Mouse (Mus musculus) forebrain, embryonic 10.5 days (tissue): ENCODE results near the gene Mctp2. TPM values are rescaled to one million over a fixed set of nuclear protein-coding genes. Genes with fewer than 3 reads are reported as not detected.

Experiments
- DNase-seq: peaks from one replicate; pipeline ENCODE4 v3.0.0-alpha.2; 2017; ENCODE audit warnings: low spot score; ENCODE audit errors: extremely low spot score
- H3K27ac ChIP-seq: fragments of 300-500 bp; sonication (generic); 2 replicates; pipeline ENCODE4 v1.5.1; 2016; ENCODE audit warnings: mild to moderate bottlenecking
- H3K27me3 ChIP-seq: fragments of 300-500 bp; sonication (generic); 2 replicates; pipeline ENCODE4 v1.6.1; 2016; ENCODE audit warnings: mild to moderate bottlenecking; ENCODE audit not compliant: poor library complexity, severe bottlenecking
- H3K36me3 ChIP-seq: fragments of 300-500 bp; sonication (generic); replicated peaks from 2 replicates; pipeline ENCODE4 v1.6.1; 2016; ENCODE audit warnings: mild to moderate bottlenecking, moderate library complexity
- H3K4me1 ChIP-seq: fragments of 300-500 bp; sonication (generic); 2 replicates; pipeline ENCODE4 v1.6.1; 2016
- H3K4me3 ChIP-seq: fragments of 300-500 bp; sonication (generic); 2 replicates; pipeline ENCODE4 v1.5.1; 2016; ENCODE audit warnings: mild to moderate bottlenecking, moderate library complexity
- H3K9me3 ChIP-seq: fragments of 300-500 bp; sonication (generic); 2 replicates; pipeline ENCODE4 v1.6.1; 2016; ENCODE audit warnings: mild to moderate bottlenecking, moderate library complexity
- WGBS: fragments of 180-500 bp; shearing (Covaris S2); methylation state at CpG from one replicate; pipeline ENCODE4 v1.1.7; 2016; 5-methylcytosine and 5-hydroxymethylcytosine counted together
- polyA plus RNA-seq: library from polyadenylated mRNA; unstranded; fragments of >200 nt; fragmentation: Nextera tagmentation; extraction: Ambion mirVana; gene quantifications from 2 replicates; pipeline ENCODE4 v1.2.1, GENCODE M21; 2016

Mctp2 gene
- polyA plus RNA-seq, 1 experiment from 2014 or later, result 0.14 TPM

DNA sequence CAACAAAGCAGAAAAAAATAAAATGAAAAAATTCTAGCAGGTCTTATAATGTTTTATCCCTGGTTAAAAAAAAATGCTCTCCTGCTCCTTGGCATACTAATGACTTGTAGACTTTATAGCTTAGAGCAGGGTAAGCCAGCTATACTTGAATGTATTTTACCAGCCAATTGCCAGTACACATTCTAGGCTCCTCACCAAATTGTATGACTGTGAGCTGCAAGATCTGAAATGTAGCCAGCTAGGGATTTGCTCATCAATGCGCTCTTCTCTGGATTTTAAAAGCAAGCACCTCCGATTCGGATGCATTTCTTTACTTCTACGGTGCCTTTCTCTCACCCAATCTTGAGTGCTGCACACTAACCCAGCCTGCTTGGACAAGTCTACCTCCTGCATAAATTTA lies 167.7 kb downstream of the Mctp2 start:
- H3K27ac ChIP-seq, result no peak overlapping the region
- H3K4me1 ChIP-seq, result no peaks in the 10 kb centered on the region
- DNase-seq, result no peak
- WGBS, result 95% methylated on average over 4 of the region's 4 CpGs
- no peak overlapping the region for H3K4me3 ChIP-seq
- no peaks in the 10 kb centered on the region for H3K36me3 ChIP-seq
- H3K9me3 ChIP-seq, result no peaks in the 10 kb centered on the region
- no peaks in the 10 kb centered on the region for H3K27me3 ChIP-seq

DNA sequence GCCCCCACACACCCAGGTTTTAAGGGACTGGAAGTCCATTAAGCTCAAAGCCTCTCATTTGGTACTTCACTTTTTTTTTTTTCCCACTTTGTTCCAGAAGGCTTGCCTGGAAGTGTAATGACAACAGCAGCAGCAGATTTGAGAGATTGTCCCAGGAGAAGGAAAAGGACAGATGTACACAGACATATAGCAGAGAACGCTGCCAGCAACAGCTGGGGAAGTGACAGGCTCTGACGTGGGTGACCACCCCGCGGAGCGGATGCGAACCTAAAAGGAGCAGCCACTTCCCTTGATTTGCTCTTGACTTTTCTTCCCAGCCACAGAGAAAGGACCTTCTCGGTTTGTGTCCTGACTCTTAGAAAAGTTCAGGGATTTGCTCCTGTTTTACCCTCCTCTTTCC lies 185.4 kb downstream of the Mctp2 start:
- no peak for DNase-seq
- 86% methylated on average over 7 of the region's 7 CpGs for WGBS
- no peaks in the 10 kb centered on the region for H3K36me3 ChIP-seq
- no peaks in the 10 kb centered on the region for H3K9me3 ChIP-seq
- no peaks in the 10 kb centered on the region for H3K27me3 ChIP-seq
- H3K27ac ChIP-seq, result no peak overlapping the region
- no peak overlapping the region for H3K4me3 ChIP-seq
- no peaks in the 10 kb centered on the region for H3K4me1 ChIP-seq

DNA sequence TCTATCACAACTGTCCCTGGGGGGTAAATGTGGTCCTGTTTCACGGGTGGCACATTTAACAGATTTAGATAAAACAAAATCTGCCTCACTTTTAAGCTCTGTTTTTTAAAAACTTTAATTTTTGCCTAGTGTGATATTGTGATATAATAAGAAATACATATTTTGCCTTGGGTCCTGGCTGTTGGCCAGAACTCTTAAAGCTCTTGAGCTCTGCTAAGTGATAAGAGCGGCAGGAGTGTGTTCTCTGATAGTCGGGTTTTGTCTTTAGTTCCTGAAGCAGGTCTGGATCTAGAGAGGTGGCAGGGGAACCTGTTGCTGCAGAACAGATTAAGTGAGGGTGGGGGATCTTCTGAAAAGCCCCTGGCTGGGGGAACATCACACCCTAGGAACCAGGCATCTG lies 186.7 kb downstream of the Mctp2 start:
- no peaks in the 10 kb centered on the region for H3K9me3 ChIP-seq
- no peak overlapping the region for H3K27ac ChIP-seq
- no peak overlapping the region for H3K4me3 ChIP-seq
- WGBS, result 91% methylated on average over 3 of the region's 3 CpGs
- H3K4me1 ChIP-seq, result no peaks in the 10 kb centered on the region
- H3K27me3 ChIP-seq, result no peaks in the 10 kb centered on the region
- no peaks in the 10 kb centered on the region for H3K36me3 ChIP-seq
- DNase-seq, result no peak

DNA sequence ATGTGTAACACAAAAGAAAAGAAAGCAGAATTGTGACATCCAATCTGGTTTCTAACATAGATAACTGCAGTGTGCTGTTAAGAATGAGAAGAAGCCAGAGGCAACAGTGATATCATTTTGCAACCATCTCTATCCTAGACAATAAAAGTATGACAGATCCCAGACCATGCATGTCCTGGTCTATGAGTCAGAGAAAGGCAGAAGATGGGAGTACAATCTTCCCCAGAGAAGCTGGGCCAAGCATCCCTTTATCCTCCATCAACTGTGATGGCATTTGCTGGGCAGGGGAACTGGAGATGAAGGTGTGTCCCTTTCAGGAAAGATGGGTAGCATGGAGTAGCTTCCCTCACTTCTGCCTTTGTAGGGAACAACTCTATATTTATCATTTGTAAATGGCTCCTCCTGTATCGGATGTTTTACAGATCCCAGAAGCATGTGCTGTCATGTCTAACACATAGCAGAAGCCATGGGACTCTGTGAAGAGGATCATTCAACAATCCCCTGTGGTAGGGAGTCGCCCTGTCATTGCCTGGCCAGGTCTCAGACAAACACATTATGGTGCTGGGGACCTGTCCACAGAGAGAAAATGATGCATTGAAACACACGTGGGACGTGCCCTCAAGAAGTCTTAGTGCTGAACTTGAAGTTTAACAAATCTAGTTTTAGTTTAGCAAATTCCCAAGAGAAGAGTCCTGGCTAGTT lies 188.9 kb downstream of the Mctp2 start:
- H3K27me3 ChIP-seq, result no peaks in the 10 kb centered on the region
- H3K9me3 ChIP-seq, result no peaks in the 10 kb centered on the region
- H3K27ac ChIP-seq, result no peak overlapping the region
- no peaks in the 10 kb centered on the region for H3K4me1 ChIP-seq
- H3K36me3 ChIP-seq, result no peaks in the 10 kb centered on the region
- H3K4me3 ChIP-seq, result no peak overlapping the region
- DNase-seq, result no peak
- 87% methylated on average over 4 of the region's 4 CpGs for WGBS

DNA sequence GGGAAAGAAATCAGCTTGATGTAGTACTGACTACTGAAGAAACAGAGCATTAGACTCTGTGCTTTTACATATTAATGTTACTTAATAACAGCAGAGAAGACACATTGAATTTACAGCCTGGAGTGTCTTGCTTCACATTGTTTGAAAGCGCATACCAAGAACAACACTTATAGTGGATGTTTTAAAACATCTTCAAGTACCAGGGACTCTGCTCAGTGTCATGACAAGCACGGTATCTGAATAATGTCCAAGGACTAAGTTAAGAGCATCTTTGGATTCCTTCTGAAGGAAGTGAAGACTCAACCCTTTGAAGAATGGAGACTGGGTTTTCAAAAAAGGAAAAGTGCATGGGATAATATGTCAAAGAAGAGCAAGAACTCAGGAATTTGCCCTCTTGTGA lies 191.3 kb downstream of the Mctp2 start:
- Histone ChIP-seq H3K27me3 (no peaks in the 10 kb centered on the region), H3K4me3 (no peak overlapping the region), H3K36me3 (no peaks in the 10 kb centered on the region), H3K9me3 (no peaks in the 10 kb centered on the region), H3K27ac (no peak overlapping the region), H3K4me1 (no peaks in the 10 kb centered on the region)
- 91% methylated on average over 2 of the region's 2 CpGs for WGBS
- DNase-seq, result no peak

DNA sequence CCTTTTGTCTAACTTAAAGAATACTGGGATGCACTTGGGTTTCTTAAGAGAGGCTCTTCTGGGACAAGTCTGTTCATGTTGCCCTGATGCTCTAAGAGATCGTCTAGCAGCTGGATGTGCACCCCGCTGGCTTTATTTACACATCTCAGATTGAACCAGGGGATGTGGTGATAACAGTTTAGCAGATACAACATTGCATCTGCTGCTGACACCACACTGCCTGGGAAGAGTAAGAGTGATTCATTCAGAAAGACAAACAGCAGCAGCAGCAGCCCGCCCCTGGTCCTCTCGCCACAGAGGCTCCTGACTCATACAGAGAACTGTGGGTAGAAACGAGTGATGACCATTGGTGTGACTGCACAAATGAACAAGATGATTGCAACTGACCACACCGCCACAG lies 195.8 kb downstream of the Mctp2 start:
- no peaks in the 10 kb centered on the region for H3K27me3 ChIP-seq
- H3K9me3 ChIP-seq, result no peaks in the 10 kb centered on the region
- no peak overlapping the region for H3K27ac ChIP-seq
- no peaks in the 10 kb centered on the region for H3K4me1 ChIP-seq
- WGBS, result 81% methylated on average over 6 of the region's 6 CpGs
- H3K4me3 ChIP-seq, result no peak overlapping the region
- no peaks in the 10 kb centered on the region for H3K36me3 ChIP-seq
- DNase-seq, result no peak

DNA sequence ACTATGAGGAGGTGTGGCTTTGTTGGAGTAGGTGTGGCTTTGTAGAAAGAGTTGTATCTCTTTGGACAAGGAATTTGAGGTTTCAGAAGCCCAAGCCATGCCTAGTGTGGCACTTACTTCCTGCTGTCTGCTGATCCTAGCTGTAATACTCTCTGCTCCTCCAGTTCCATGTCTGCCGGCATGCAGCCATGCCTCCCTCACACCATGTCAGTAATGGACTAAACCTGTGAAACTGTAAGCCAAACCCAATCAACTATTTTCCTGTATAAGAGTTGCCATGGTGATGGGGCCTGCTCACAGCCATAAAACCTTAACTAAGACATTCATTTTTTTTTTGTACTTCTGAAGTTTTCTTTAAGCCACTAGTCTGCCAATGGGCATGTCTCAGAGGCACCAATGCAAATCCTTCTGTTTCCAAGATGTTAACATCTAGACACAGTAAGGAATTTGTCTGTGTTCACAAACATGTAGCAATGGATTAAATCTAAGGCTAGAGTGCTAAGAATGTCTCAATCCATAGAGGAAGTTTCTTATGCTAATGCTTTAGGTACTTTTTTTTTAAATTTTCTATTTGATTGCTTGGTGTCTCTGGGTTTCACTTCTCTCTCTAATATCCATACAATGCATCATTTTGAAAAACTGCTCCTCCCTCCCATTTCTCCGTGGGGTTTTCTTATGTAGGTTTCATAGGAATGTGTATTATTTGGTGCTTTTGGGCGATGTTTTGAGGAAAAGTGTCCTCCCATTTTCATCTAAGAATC lies 197.6 kb downstream of the Mctp2 start:
- H3K36me3 ChIP-seq, result no peaks in the 10 kb centered on the region
- no peaks in the 10 kb centered on the region for H3K27me3 ChIP-seq
- no peaks in the 10 kb centered on the region for H3K9me3 ChIP-seq
- H3K4me1 ChIP-seq, result no peaks in the 10 kb centered on the region
- 92% methylated on average over 3 of the region's 3 CpGs for WGBS
- DNase-seq, result no peak
- H3K27ac ChIP-seq, result no peak overlapping the region
- no peak overlapping the region for H3K4me3 ChIP-seq

DNA sequence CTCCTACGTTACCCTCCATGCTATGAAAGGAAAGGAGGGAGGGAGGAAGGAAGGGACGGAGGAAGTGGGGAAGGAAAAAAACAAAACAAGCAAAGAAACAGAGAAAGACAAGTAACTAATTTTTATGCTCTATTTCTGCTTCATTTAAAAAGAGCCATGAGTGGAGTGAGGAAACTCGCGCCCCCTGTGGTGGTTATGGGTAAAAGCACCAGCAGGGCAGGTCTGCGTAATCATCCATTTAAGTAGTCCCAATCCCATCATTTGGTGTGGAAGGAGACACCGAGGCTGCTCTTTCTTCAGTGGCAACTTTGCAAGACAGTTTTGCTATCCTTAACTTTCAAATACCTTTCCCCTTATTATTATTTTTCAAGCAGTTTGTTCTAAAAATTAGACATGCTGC lies 202.2 kb downstream of the Mctp2 start:
- Histone ChIP-seq H3K4me3 (no peak overlapping the region), H3K4me1 (no peaks in the 10 kb centered on the region), H3K27me3 (no peaks in the 10 kb centered on the region), H3K9me3 (no peaks in the 10 kb centered on the region), H3K36me3 (no peaks in the 10 kb centered on the region), H3K27ac (no peak overlapping the region)
- WGBS, result 54% methylated on average over 6 of the region's 6 CpGs
- no peak for DNase-seq

DNA sequence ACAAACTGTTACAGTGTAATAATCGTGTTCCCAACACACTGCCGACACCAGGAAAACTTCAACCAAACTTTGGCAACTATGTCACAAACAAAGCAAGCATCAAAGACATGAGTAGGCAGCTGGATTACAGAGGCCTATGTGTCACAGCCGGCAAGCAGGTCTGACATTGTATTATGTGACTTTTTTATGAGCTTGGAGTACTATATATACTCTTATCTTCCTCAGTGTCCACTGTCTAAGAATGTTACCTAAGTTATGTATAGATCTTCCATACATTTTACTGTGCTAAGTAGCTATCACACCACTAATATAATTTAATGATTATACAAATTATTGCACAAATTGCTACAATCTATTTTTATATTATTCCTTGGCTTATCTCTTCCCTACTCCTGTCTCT lies 202.8 kb downstream of the Mctp2 start:
- H3K4me3 ChIP-seq, result no peak overlapping the region
- H3K9me3 ChIP-seq, result no peaks in the 10 kb centered on the region
- no peaks in the 10 kb centered on the region for H3K36me3 ChIP-seq
- DNase-seq, result no peak
- H3K27ac ChIP-seq, result no peak overlapping the region
- WGBS, result 93% methylated on average over 3 of the region's 3 CpGs
- no peaks in the 10 kb centered on the region for H3K4me1 ChIP-seq
- no peaks in the 10 kb centered on the region for H3K27me3 ChIP-seq

DNA sequence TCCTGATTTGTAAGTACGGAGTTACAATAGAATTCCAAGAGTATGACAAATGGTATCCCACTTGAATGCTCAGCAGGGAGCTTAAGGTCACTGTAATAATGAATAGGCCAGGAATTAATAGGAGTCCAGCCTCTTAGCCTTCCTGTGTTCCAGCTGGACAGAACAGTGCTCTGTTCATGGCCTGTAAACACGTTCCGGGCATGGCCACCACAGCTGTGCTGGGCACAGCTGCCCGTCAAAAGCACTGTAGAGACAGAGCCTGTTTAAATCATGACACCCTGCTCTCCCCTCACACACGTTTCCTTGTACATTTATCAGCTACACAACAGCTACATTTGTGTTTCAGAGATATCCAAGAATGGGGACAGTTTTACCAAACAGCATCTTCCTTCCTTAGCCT lies 205.7 kb downstream of the Mctp2 start:
- Histone ChIP-seq H3K4me1 (peaks cover 9% of the 10 kb centered on the region), H3K36me3 (no peaks in the 10 kb centered on the region), H3K4me3 (no peak overlapping the region), H3K9me3 (no peaks in the 10 kb centered on the region), H3K27me3 (no peaks in the 10 kb centered on the region), H3K27ac (no peak overlapping the region)
- no peak for DNase-seq
- 83% methylated on average over 5 of the region's 5 CpGs for WGBS

DNA sequence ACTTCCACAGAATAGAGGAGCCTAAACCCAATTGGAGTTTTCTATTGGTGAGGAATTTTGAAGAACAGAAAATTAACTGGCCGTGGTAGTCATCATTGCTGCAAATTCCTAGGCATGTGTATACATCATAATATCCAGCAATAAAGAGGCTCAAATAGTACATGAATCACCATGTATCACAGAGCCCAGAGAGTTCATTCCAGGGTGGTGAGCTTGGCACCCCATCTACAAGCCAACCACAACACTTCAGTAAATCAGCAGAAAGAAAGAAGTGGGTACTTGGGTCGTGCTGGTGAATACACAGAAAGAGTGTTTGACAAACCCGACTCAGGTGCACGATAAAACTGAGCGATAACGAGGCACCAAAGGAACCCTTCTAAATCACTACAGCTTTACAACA lies 207.8 kb downstream of the Mctp2 start:
- no peak overlapping the region for H3K4me3 ChIP-seq
- H3K9me3 ChIP-seq, result no peaks in the 10 kb centered on the region
- no peak overlapping the region for H3K27ac ChIP-seq
- WGBS, result 96% methylated on average over 6 of the region's 6 CpGs
- DNase-seq, result no peak
- peaks cover 9% of the 10 kb centered on the region for H3K4me1 ChIP-seq
- H3K27me3 ChIP-seq, result no peaks in the 10 kb centered on the region
- no peaks in the 10 kb centered on the region for H3K36me3 ChIP-seq

DNA sequence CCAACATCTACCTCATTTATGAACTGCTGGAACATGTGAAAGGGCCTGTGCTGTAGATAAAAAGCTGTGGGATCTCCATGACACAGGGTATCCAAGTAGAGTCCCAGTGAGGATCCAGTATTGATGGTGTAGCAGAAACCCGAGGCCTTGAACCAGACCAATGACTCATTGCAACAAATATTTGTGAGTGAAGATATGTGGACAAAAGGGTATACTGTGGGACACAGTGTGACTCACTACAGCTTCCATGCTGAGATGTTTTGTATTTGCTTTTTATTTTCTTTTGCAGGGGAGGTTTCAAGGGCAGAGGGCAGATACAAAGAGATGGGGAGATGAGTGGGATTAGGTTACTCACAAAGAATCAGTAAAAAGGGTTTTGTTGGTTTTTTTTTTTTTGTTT lies 209.4 kb downstream of the Mctp2 start:
- WGBS, result 54% methylated on average over 1 of the region's 1 CpGs
- Histone ChIP-seq H3K4me1 (peaks cover 9% of the 10 kb centered on the region), H3K36me3 (no peaks in the 10 kb centered on the region), H3K9me3 (no peaks in the 10 kb centered on the region), H3K27me3 (no peaks in the 10 kb centered on the region), H3K27ac (no peak overlapping the region), H3K4me3 (no peak overlapping the region)
- no peak for DNase-seq

DNA sequence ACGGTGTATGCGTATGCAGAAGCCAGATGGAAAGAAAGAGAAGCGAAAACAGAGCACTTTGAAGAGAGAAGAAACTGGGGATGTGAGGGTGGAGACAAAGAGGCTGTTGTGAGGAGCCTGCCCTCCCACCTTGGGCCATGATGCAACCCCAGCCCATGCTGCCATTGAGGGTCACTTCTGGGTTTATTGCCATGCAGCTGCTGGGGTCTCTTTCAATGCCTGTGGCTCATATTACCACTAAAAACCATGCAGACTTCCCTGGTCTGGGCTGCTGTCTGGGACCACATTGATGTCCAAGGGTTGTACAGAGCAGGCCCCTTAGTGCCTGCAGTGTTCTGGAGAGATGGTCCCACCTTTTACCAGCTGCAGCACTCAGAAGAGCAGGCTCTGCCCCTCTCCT lies 210.0 kb downstream of the Mctp2 start:
- no peak for DNase-seq
- Histone ChIP-seq H3K27me3 (no peaks in the 10 kb centered on the region), H3K36me3 (no peaks in the 10 kb centered on the region), H3K4me3 (no peak overlapping the region), H3K9me3 (no peaks in the 10 kb centered on the region), H3K27ac (no peak overlapping the region), H3K4me1 (peaks cover 9% of the 10 kb centered on the region)
- 63% methylated on average over 3 of the region's 3 CpGs for WGBS
